Mouse (Mus musculus) kidney, adult 9 months (tissue): ENCODE results near the gene Fsd1.

ENCODE experiments used
- DNase-seq: peaks from one replicate; pipeline ENCODE4 v3.0.0; 2022

The Fsd1 gene

GRCm38 (mm10) chr17:55963171-55963570 is 23.1 kb upstream of the Fsd1 start:
- DNase-seq, result no peak

DNA sequence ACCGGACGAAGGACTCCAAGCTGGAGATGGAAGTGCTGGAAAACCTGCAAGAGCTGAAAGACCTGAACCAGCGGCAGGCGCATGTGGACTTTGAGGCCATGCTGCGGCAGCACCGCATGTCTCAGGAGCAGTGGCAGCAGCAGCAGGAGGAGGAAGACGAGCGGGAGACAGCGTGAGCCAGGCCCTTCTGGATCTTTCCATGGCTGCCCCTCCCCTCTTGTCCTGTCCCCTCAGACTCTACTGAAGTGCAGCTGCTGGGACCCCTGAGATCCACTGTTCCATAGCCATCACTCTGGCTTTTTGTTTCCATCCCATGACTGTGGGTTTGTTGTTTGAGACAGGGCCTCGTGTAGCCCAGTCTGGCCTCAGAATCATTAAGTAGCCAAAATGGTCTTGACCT is 21.8 kb upstream of the Fsd1 start:
- no peak for DNase-seq

GRCm38 (mm10) chr17:55964996-55965395 is 21.3 kb upstream of the Fsd1 start:
- DNase-seq, result no peak

GRCm38 (mm10) chr17:55967186-55967585 is 19.1 kb upstream of the Fsd1 start:
- no peak for DNase-seq

- peak; percentile 54 for DNase-seq
Measured at GRCm38 (mm10) chr17:55968210-55968609, 18.1 kb upstream of the Fsd1 start.

- DNase-seq, result peak; percentile 63
Measured at GRCm38 (mm10) chr17:55969560-55969959, 16.7 kb upstream of the Fsd1 start.

DNA sequence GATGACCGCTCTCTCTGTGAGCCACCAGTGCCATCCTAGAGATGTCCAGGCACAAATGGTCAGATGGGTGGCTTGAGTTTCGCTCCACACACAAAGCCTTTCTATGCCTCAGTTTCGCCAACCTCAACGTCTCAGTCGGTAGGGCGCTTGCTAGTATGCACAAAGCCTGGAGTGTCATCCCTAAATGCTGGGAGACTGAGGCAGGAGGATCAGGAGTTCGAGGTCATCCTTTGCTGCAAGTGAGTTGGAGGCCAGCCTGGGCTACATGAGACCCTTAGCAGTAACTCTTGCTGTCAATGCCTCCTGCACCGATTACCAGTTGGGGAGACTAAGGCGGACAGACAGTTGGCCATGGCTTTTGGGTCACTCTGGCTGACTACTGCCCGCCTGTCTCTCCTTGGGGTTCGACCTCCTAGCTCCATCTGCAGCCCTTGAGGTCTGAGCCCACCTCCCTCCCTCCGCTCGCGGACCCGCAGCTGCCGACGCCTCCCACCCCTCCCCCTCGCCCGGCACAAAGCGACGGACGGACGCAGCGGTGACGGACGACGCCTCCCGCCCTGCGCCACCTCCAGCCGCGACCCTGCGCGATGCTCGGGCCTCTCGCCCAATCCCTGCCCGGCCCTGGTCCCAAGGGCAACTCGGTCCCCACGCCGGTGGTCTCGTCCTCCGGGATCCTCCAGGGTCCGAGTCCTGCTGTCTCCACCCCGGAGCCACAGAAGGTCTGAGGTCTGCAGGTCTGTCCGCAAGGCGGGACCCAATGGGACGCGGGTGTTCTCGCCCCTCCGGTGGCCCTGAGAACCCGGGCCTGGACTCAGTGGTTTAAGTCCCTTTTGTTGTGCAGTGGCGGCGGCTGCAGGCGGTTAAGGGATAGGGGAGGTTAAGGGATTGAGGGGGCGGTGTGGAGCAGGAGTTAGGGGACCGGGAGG is 16.1 kb upstream of the Fsd1 start, which contains the start of gene Shd:
Shd (plus strand) TSS at position 502 of the 926 bp plus-strand sequence.
- no peak for DNase-seq

- no peak for DNase-seq
Measured at GRCm38 (mm10) chr17:55971453-55971852, 14.9 kb upstream of the Fsd1 start.

- DNase-seq, result peak; percentile 85
Measured at GRCm38 (mm10) chr17:55976255-55976862, 9.9 kb upstream of the Fsd1 start.

- no peak for DNase-seq
Measured at GRCm38 (mm10) chr17:55977301-55977700, 9.0 kb upstream of the Fsd1 start.

GRCm38 (mm10) chr17:55990278-55990898 is 4.1 kb downstream of the Fsd1 start:
- no peak for DNase-seq

GRCm38 (mm10) chr17:55996007-55996406 is 9.7 kb downstream of the Fsd1 start:
- DNase-seq, result peak; percentile 80

DNA sequence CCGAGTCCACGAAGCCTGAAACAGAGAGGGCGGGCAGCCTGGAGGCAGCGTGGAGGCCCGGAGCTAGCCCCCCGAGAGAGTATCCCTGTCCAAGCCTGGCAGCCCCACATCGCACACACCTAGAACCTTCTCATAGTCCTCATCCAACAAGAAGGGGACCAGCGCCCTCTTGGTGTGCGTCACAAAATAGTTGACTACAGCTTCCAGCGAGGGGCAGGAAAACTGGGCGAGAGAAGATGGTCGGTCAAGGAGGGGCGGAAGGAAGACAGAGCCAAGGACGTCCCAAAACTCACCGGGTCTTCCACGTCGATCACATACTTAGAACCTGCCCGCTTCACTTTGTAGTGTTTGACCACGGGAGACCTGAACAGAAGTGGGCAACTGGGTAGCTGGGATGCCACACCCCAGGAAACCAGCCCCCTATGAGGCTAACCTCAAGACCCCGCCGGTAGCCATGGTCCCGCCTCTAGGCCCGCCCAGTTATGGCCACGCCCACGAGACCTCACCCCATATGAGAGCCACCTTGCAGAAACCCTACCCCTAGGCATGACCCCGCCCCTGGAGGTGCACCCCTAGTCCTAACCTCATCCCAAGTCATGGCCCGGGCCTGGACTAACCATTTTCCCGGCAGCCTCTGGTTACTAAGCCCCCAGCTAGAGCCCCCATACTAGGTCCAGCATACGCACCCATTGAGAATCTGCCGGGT is 13.6 kb downstream of the Fsd1 start:
- DNase-seq, result no peak

DNA sequence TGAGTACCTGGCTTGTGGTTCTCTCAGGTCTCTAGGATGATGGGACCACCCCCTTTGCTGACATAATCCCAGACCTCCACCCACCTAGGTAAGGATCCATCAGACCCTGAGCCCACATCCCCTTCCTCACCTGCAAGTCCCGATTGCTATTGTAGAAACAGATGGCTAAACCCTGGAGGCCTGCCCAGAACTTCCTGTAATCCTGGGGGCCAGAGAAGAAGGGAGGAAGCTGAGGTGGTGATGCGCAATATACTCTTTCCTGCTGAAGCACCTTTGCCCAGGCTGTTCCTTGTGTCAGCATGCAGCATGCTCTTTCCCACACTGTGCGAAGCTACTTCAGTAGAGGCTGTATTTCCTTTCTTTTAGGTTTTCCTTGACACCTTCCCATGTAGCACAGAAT is 16.7 kb downstream of the Fsd1 start:
- DNase-seq, result no peak

GRCm38 (mm10) chr17:56005415-56006061 is 19.2 kb downstream of the Fsd1 start, which contains the start of the genes Stap2 and Mpnd:
Gene Stap2 (minus strand): TSS chr17:56005584.
Gene Mpnd (plus strand): TSS chr17:56005711.
- DNase-seq, result peak; percentile 62

DNA sequence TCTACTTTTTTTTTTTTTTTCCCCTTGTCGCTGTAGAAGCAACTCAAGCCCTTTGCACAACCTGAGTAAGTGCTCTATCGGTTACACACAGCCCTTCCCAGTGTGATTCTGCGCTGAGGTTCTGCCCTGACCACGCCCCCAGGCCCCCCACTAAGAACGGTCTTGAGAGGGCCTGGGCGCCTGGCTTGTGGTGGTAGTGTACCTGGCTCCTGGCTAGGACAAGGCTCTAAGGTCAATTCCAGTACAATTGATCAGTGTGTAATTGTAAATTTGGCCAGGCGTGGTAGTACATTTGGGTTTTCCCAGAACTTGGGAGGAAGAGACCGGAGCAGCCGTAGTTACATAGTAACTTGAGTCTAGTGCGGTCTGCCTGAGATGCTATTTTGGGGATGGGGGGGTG is 20.6 kb downstream of the Fsd1 start:
- DNase-seq, result no peak

- DNase-seq, result no peak
Measured at GRCm38 (mm10) chr17:56007444-56008355, 21.4 kb downstream of the Fsd1 start.

- peak; percentile 95 for DNase-seq
Measured at GRCm38 (mm10) chr17:56008356-56009087, 22.2 kb downstream of the Fsd1 start.

DNA sequence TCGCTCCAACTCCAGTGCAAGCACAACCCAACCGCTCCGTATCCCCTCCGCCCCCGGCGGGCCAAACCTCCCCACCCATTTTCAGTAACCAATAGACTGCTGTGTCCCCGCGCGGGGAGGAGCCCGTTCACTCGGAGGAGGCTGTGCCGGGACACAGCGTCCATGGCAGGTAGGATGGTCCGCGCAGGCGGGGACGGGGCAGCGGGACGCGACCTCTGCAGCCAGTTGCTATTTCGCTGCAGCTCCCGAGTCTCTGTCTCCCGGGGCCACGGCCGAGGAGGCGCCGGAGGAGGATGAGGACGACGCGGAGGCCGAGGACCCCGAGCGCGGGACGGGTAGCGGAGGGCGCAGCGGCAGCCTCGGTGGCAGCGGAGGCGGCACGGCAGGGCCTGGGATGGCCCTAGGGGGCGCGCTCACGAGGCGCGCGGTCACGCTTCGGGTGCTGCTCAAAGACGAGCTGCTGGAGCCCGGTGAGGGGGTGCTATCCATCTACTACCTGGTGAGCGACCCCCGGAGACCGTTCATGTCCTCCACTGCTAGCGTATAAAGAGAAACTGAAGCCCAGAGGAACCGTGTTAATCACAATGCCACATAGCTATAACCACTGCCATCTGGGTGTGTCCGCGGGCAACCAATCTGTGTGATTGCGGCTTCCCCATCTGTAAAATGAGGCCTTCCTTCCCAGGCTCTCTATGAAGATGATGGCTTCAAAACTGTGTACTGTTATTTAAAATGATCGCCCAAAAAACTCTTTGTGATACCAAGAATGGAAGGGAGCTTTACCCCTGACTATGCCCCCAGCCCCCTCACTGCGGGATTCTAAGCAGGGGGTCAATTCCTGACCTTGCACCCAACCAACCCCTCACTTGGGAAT is 23.0 kb downstream of the Fsd1 start:
- DNase-seq, result peak; percentile 93

DNA sequence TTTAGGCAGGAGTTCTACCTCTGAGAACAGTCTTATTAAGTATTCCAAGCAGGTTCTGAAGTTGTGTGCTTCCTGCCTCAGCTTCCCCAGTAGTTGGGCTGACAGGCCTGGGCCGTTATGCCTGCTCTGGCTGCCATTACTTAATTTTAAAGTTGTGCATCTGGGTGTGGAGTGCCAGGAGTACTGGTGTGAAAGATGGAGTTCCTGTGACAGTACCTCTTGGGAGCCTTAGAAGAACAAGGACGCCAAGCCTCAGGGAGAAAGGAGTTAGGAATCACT is 23.6 kb downstream of the Fsd1 start:
- no peak for DNase-seq
